Mouse (Mus musculus) heart, embryonic 15.5 days (tissue): ENCODE data around the gene Gm20878. TPM values are rescaled to one million over a fixed set of nuclear protein-coding genes. Genes with fewer than 3 reads are reported as not detected.
"Not testable (repeated sequence)": the region's sequence is repeated elsewhere in the genome, so short reads cannot be mapped to it uniquely, and the experiment has no call there.

Experiments
- ATAC-seq: fragments of 200-750 bp; cut with Nextera tagmentation; replicated peaks from 2 replicates; pipeline ENCODE4 v1.8.0; 2017; ENCODE audit warnings: low read depth, moderate TSS enrichment; ENCODE audit not compliant: insufficient number of reproducible peaks, insufficient read depth, low FRiP score
- H3K27ac ChIP-seq: fragments of 300-500 bp; sonication (generic); 2 replicates; pipeline ENCODE4 v1.5.1; 2015; ENCODE audit warnings: mild to moderate bottlenecking, inconsistent platforms
- H3K27me3 ChIP-seq: fragments of 300-500 bp; sonication (generic); 2 replicates; pipeline ENCODE4 v1.6.1; 2015; ENCODE audit warnings: inconsistent platforms
- H3K36me3 ChIP-seq: fragments of 300-500 bp; sonication (generic); 2 replicates; pipeline ENCODE4 v1.6.1; 2015; ENCODE audit warnings: mild to moderate bottlenecking, inconsistent platforms
- H3K4me1 ChIP-seq: fragments of 300-500 bp; sonication (generic); replicated peaks from 2 replicates; pipeline ENCODE4 v1.6.1; 2015; ENCODE audit warnings: inconsistent platforms
- H3K4me2 ChIP-seq: fragments of 300-500 bp; sonication (generic); 2 replicates; pipeline ENCODE4 v1.6.1; 2015; ENCODE audit warnings: inconsistent platforms, mild to moderate bottlenecking, moderate library complexity
- H3K4me3 ChIP-seq: fragments of 300-500 bp; sonication (generic); 2 replicates; pipeline ENCODE4 v1.5.1; 2015; ENCODE audit warnings: mild to moderate bottlenecking, inconsistent platforms
- H3K9ac ChIP-seq: fragments of 300-500 bp; sonication (generic); 2 replicates; pipeline ENCODE4 v1.6.1; 2015; ENCODE audit warnings: mild to moderate bottlenecking, inconsistent platforms
- H3K9me3 ChIP-seq: fragments of 300-500 bp; sonication (generic); replicated peaks from 2 replicates; pipeline ENCODE4 v1.6.1; 2016; ENCODE audit warnings: inconsistent platforms
- WGBS: fragments of 180-500 bp; shearing (Covaris S2); methylation state at CpG from one replicate; pipeline ENCODE4 v1.1.7; 2015; ENCODE audit warnings: mixed read lengths; 5-methylcytosine and 5-hydroxymethylcytosine counted together
- polyA plus RNA-seq: library from polyadenylated mRNA; unstranded; fragments of >200 nt; fragmentation: Nextera tagmentation; extraction: Ambion mirVana; gene quantifications from 2 replicates; pipeline ENCODE4 v1.2.1, GENCODE M21; 2015

Gene Gm20878
- 1.9 and 2.5 TPM in 2 replicates for polyA plus RNA-seq

DNA sequence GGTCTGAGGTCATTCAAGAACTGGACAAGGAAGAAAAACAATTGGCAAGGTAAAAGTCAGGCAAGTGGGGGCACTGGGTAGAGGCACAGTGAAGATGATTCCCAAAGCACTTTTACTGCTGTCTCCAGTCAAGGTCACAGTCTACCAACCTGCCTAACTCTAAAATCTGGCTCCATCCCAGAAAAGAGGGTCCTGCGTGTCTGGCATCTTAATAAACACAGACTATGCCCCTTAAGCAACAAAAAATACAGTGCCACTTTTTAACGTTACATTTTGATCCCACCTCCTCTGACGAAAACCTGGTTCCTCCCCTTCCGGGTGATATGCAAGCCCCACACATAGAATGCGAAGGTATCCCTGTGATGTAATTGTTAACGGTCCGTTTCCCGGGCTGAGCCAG is at the start of gene Gm20878:
Gene Gm20878, plus strand, starts transcription at position 301 of the 400 bp plus-strand sequence.
- not testable (repeated sequence) for H3K9me3 ChIP-seq, H3K9ac ChIP-seq, H3K4me3 ChIP-seq, H3K4me1 ChIP-seq, H3K27ac ChIP-seq, ATAC-seq, H3K4me2 ChIP-seq, H3K36me3 ChIP-seq, H3K27me3 ChIP-seq
- no CpG with 5 or more reads among the region's 8 CpGs for WGBS

- not testable (repeated sequence) for ATAC-seq, H3K27me3 ChIP-seq, H3K4me1 ChIP-seq, H3K4me2 ChIP-seq, H3K4me3 ChIP-seq, H3K36me3 ChIP-seq, H3K27ac ChIP-seq, H3K9ac ChIP-seq, H3K9me3 ChIP-seq
- WGBS, result no CpG with 5 or more reads among the region's 5 CpGs
Measured at GRCm38 (mm10) chr4:41903310-41903709, 38.1 kb upstream of the Gm20878 start, which contains the start of gene Gm21541. Gene Gm21541 (plus strand): TSS chr4:41903610.

DNA sequence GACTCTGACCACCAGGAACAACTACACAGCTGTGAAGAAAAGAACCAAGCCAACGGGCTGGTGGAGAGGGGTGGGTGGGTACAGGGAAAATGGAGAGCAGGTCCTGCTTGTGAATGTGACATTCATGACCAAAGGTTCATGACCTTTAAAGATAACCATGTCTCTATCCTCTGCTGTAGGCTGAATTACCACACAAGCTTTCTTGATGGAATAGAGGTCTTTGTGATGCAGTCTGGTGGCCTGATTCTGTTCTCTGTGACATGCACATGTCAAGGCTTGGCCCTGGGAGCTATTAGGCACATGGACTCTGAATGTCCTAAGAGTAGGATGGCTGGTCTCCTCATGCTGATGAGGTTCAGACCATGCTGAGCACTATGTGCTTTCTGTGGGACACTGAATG is 24.4 kb downstream of the Gm20878 start, which contains the start of gene Fam205a4:
Gene Fam205a4, plus strand, starts transcription at position 301 of the 400 bp plus-strand sequence.
- H3K9me3 ChIP-seq, H3K4me3 ChIP-seq, H3K36me3 ChIP-seq, H3K4me1 ChIP-seq, H3K9ac ChIP-seq, H3K4me2 ChIP-seq, H3K27ac ChIP-seq, ATAC-seq, H3K27me3 ChIP-seq: not testable (repeated sequence)
- no CpG with 5 or more reads among the region's 1 CpGs for WGBS

Other genes starting within 250 kb of the Gm20878 start
- gene Cntfr, start 244.5 kb upstream of the Gm20878 start, polyA plus RNA-seq, result 2.0 and 3.9 TPM in 2 replicates
- gene Il11ra1, start 241.6 kb upstream of the Gm20878 start, polyA plus RNA-seq, result 130 and 164 TPM in 2 replicates
- 42.7 and 47.4 TPM in 2 replicates for gene Rpp25l, start 228.0 kb upstream of the Gm20878 start, polyA plus RNA-seq
- gene Dctn3, start 218.4 kb upstream of the Gm20878 start, polyA plus RNA-seq, result 122 and 125 TPM in 2 replicates
- not detected in 2 replicates for gene Arid3c, start 210.4 kb upstream of the Gm20878 start, polyA plus RNA-seq
- 54.8 and 59.2 TPM in 2 replicates for gene Galt, start 186.3 kb upstream of the Gm20878 start, polyA plus RNA-seq
- gene Sigmar1, start 185.4 kb upstream of the Gm20878 start, polyA plus RNA-seq, result 41.7 and 60.3 TPM in 2 replicates
- gene Ccl27a, start 167.3 kb upstream of the Gm20878 start, polyA plus RNA-seq, result 40.2 and 47.1 TPM in 2 replicates
- 11.5 and 20.4 TPM in 2 replicates for gene Gm21541, start 38.0 kb upstream of the Gm20878 start, polyA plus RNA-seq
- gene Fam205a4, start 24.5 kb downstream of the Gm20878 start, polyA plus RNA-seq, result 0.11 TPM in 1 of 2 replicates, not detected in the other
- gene Gm21093, start 93.2 kb downstream of the Gm20878 start, polyA plus RNA-seq, result not detected in 2 replicates
- not detected in 2 replicates for gene Gm3893, start 149.6 kb downstream of the Gm20878 start, polyA plus RNA-seq
- 6.0 TPM in 1 of 2 replicates, not detected in the other for gene Gm13304, start 173.2 kb downstream of the Gm20878 start, polyA plus RNA-seq
- 1.3 TPM in 1 of 2 replicates, not detected in the other for gene Gm13306, start 211.9 kb downstream of the Gm20878 start, polyA plus RNA-seq
- gene Gm13305, start 227.0 kb downstream of the Gm20878 start, polyA plus RNA-seq, result 0.59 and 0.90 TPM in 2 replicates